Mouse (Mus musculus) lung, postnatal 10 days (tissue): ENCODE data around the gene Med22.

ENCODE experiments used
- DNase-seq: peaks from one replicate; pipeline ENCODE4 v3.0.0; 2021

Med22 gene

GRCm38 (mm10) chr2:26910124-26910993 lies at the start of gene Med22, which contains the start of gene Rpl7a:
Med22 (minus strand) TSS chr2:26910677.
Rpl7a (plus strand) TSS chr2:26910764.
- DNase-seq: peak; percentile 100

- DNase-seq: no peak
These were observed 47.0 kb upstream of the Med22 start for GRCm38 (mm10) chr2:26957488-26957859.

- no peak for DNase-seq
These were observed 46.5 kb upstream of the Med22 start for GRCm38 (mm10) chr2:26956811-26957487.

GRCm38 (mm10) chr2:26954735-26955395 lies 44.4 kb upstream of the Med22 start:
- DNase-seq: no peak

GRCm38 (mm10) chr2:26952866-26953265 lies 42.4 kb upstream of the Med22 start:
- DNase-seq: no peak

- DNase-seq: peak; percentile 16
These were observed 41.7 kb upstream of the Med22 start for GRCm38 (mm10) chr2:26952193-26952592.

- DNase-seq: no peak
These were observed 40.9 kb upstream of the Med22 start for GRCm38 (mm10) chr2:26951346-26951905.

- DNase-seq: no peak
These were observed 39.9 kb upstream of the Med22 start for GRCm38 (mm10) chr2:26950411-26950810.

GRCm38 (mm10) chr2:26943253-26943652 lies 32.8 kb upstream of the Med22 start:
- no peak for DNase-seq

- DNase-seq: peak; percentile 60
These were observed 31.1 kb upstream of the Med22 start for GRCm38 (mm10) chr2:26941539-26941938.

- DNase-seq: no peak
These were observed 25.9 kb upstream of the Med22 start for GRCm38 (mm10) chr2:26936425-26936824.

- DNase-seq: no peak
These were observed 24.8 kb upstream of the Med22 start for GRCm38 (mm10) chr2:26935286-26935685.

- peak; percentile 94 for DNase-seq
These were observed 23.0 kb upstream of the Med22 start, which contains the start of the genes Surf4 and Stkld1 for GRCm38 (mm10) chr2:26933304-26934055. Surf4 (minus strand) TSS chr2:26933928. Stkld1 (plus strand) TSS chr2:26934047.

- peak; percentile 28 for DNase-seq
These were observed 22.2 kb upstream of the Med22 start for GRCm38 (mm10) chr2:26932473-26933303.

- DNase-seq: peak; percentile 84
These were observed 19.9 kb upstream of the Med22 start for GRCm38 (mm10) chr2:26930390-26930789.

- DNase-seq: no peak
These were observed 17.4 kb upstream of the Med22 start for GRCm38 (mm10) chr2:26927745-26928476.

GRCm38 (mm10) chr2:26921784-26922183 lies 11.3 kb upstream of the Med22 start:
- DNase-seq: peak; percentile 42

GRCm38 (mm10) chr2:26920190-26920855 lies 9.8 kb upstream of the Med22 start:
- DNase-seq: no peak

GRCm38 (mm10) chr2:26919684-26920083 lies 9.2 kb upstream of the Med22 start:
- no peak for DNase-seq

- no peak for DNase-seq
These were observed 6.3 kb upstream of the Med22 start for GRCm38 (mm10) chr2:26916738-26917137.
